Mouse (Mus musculus): ENCODE data around the gene Hspbp1. TPM values are rescaled to one million over a fixed set of nuclear protein-coding genes. Genes with fewer than 3 reads are reported as not detected.

Gene Hspbp1
- polyA plus RNA-seq, 1 experiment: 107 TPM

- no peak for DNase-seq (ENCODE audit: extremely low spot score in 1 of 2, low spot score in 1 of 2)
Measured at GRCm38 (mm10) chr7:4669156-4669555, 15.7 kb downstream of the Hspbp1 start.

- no peak for DNase-seq (ENCODE audit: extremely low spot score in 1 of 2, low spot score in 1 of 2)
Measured at GRCm38 (mm10) chr7:4668506-4668905, 16.4 kb downstream of the Hspbp1 start.

- no peak for DNase-seq (ENCODE audit: extremely low spot score in 1 of 2, low spot score in 1 of 2)
Measured at GRCm38 (mm10) chr7:4666871-4667270, 18.0 kb downstream of the Hspbp1 start.

- DNase-seq (ENCODE audit: extremely low spot score in 1 of 2, low spot score in 1 of 2): no peak
Measured at GRCm38 (mm10) chr7:4663742-4664141, 21.1 kb downstream of the Hspbp1 start.

- peak in 1 of 2 experiments; percentile 20 for DNase-seq (ENCODE audit: extremely low spot score in 1 of 2, low spot score in 1 of 2)
Measured at GRCm38 (mm10) chr7:4663179-4663578, 21.7 kb downstream of the Hspbp1 start.

- DNase-seq (ENCODE audit: extremely low spot score in 1 of 2, low spot score in 1 of 2): peak in 1 of 2 experiments; percentile 40
Measured at GRCm38 (mm10) chr7:4659911-4660443, 24.9 kb downstream of the Hspbp1 start.

- peak; percentile 95 to 97 for DNase-seq (ENCODE audit: extremely low spot score in 1 of 2, low spot score in 1 of 2)
Measured at GRCm38 (mm10) chr7:4658912-4659551, 25.8 kb downstream of the Hspbp1 start, which contains the start of gene Ppp6r1. Ppp6r1 (minus strand) TSS chr7:4659019.

- peak in 1 of 2 experiments; percentile 27 for DNase-seq (ENCODE audit: extremely low spot score in 1 of 2, low spot score in 1 of 2)
Measured at GRCm38 (mm10) chr7:4658128-4658907, 26.6 kb downstream of the Hspbp1 start.

- DNase-seq (ENCODE audit: extremely low spot score in 1 of 2, low spot score in 1 of 2): peak; percentile 34 to 76
Measured at GRCm38 (mm10) chr7:4657521-4658127, 27.2 kb downstream of the Hspbp1 start.

GRCm38 (mm10) chr7:4656818-4657217, 28.1 kb downstream of the Hspbp1 start:
- no peak for DNase-seq (ENCODE audit: extremely low spot score in 1 of 2, low spot score in 1 of 2)

GRCm38 (mm10) chr7:4655916-4656315, 29.0 kb downstream of the Hspbp1 start:
- DNase-seq (ENCODE audit: extremely low spot score in 1 of 2, low spot score in 1 of 2): no peak

- no peak for DNase-seq (ENCODE audit: extremely low spot score in 1 of 2, low spot score in 1 of 2)
Measured at GRCm38 (mm10) chr7:4655393-4655792, 29.5 kb downstream of the Hspbp1 start.

GRCm38 (mm10) chr7:4654221-4654620, 30.6 kb downstream of the Hspbp1 start:
- no peak for DNase-seq (ENCODE audit: extremely low spot score in 1 of 2, low spot score in 1 of 2)

GRCm38 (mm10) chr7:4653780-4654179, 31.1 kb downstream of the Hspbp1 start:
- peak in 1 of 2 experiments; percentile 59 for DNase-seq (ENCODE audit: extremely low spot score in 1 of 2, low spot score in 1 of 2)

GRCm38 (mm10) chr7:4653351-4653750, 31.5 kb downstream of the Hspbp1 start:
- no peak for DNase-seq (ENCODE audit: extremely low spot score in 1 of 2, low spot score in 1 of 2)

GRCm38 (mm10) chr7:4652726-4653125, 32.1 kb downstream of the Hspbp1 start:
- no peak for DNase-seq (ENCODE audit: extremely low spot score in 1 of 2, low spot score in 1 of 2)

- no peak for DNase-seq (ENCODE audit: extremely low spot score in 1 of 2, low spot score in 1 of 2)
Measured at GRCm38 (mm10) chr7:4651581-4651980, 33.3 kb downstream of the Hspbp1 start.

GRCm38 (mm10) chr7:4647992-4648391, 36.9 kb downstream of the Hspbp1 start:
- no peak for DNase-seq (ENCODE audit: extremely low spot score in 1 of 2, low spot score in 1 of 2)

- DNase-seq (ENCODE audit: extremely low spot score in 1 of 2, low spot score in 1 of 2): no peak
Measured at GRCm38 (mm10) chr7:4647291-4647690, 37.6 kb downstream of the Hspbp1 start.

- no peak for DNase-seq (ENCODE audit: extremely low spot score in 1 of 2, low spot score in 1 of 2)
Measured at GRCm38 (mm10) chr7:4646806-4647205, 38.1 kb downstream of the Hspbp1 start.

- no peak for DNase-seq (ENCODE audit: extremely low spot score in 1 of 2, low spot score in 1 of 2)
Measured at GRCm38 (mm10) chr7:4643225-4643624, 41.6 kb downstream of the Hspbp1 start.
